Mouse (Mus musculus): ENCODE measurements at regions not wholly inside any gene's neighbourhood (a gene's known extent, or its start where the extent isn't known, plus 50 kb on each side); places are given as distances from the start of the nearest gene placed in this dataset.

GRCm38 (mm10) chr17:15180223-15180860, 139.0 kb upstream of the Gm3448 start:
- Histone ChIP-seq H3K9me3 (no peaks in the 10 kb centered on the region), H3K9ac (no peak overlapping the region), H3K27me3 (0 out of 2 replicates have a peak, but pooled peaks cover 5% of the 10 kb centered on the region), H3K4me3 (no peak overlapping the region), H3K27ac (no peak overlapping the region; the same call in 1 of the 2 replicates), H3K4me1 (replicated peaks) (peaks cover 43% of the 10 kb centered on the region), H3K36me3 (no peaks in the 10 kb centered on the region), H3K4me2 (no peak overlapping the region)
- 23% methylated on average over 10 of the region's 10 CpGs for WGBS
- ATAC-seq (ENCODE audit: low FRiP score): no peak

GRCm38 (mm10) chr17:15179411-15179951, 138.1 kb upstream of the Gm3448 start:
- ATAC-seq (ENCODE audit: low FRiP score): no peak
- Histone ChIP-seq H3K27ac (no peak overlapping the region), H3K4me2 (no peak overlapping the region), H3K27me3 (0 out of 2 replicates have a peak, but pooled peaks cover 5% of the 10 kb centered on the region), H3K36me3 (no peaks in the 10 kb centered on the region), H3K4me1 (replicated peaks) (peaks cover 37% of the 10 kb centered on the region), H3K9ac (no peak overlapping the region), H3K9me3 (no peaks in the 10 kb centered on the region), H3K4me3 (no peak overlapping the region)
- 48% methylated on average over 4 of the region's 4 CpGs for WGBS

GRCm38 (mm10) chr17:15177390-15177789, 136.1 kb upstream of the Gm3448 start:
- Histone ChIP-seq H3K4me1 (replicated peaks) (peaks cover 30% of the 10 kb centered on the region), H3K4me3 (no peak overlapping the region), H3K9me3 (no peaks in the 10 kb centered on the region), H3K36me3 (no peaks in the 10 kb centered on the region), H3K4me2 (no peak overlapping the region), H3K27ac (no peak overlapping the region), H3K9ac (no peak overlapping the region), H3K27me3 (0 out of 2 replicates have a peak, but pooled peaks cover 5% of the 10 kb centered on the region)
- ATAC-seq (ENCODE audit: low FRiP score): no peak
- 91% methylated on average over 3 of the region's 3 CpGs for WGBS

- Histone ChIP-seq H3K9ac (no peak overlapping the region), H3K27me3 (0 out of 2 replicates have a peak, but pooled peaks cover 8% of the 10 kb centered on the region), H3K4me3 (no peak overlapping the region), H3K36me3 (no peaks in the 10 kb centered on the region), H3K4me1 (replicated peaks) (peaks cover 2% of the 10 kb centered on the region), H3K27ac (no peak overlapping the region), H3K9me3 (no peaks in the 10 kb centered on the region), H3K4me2 (no peak overlapping the region)
- ATAC-seq (ENCODE audit: low FRiP score): no peak
- 53% methylated on average over 9 of the region's 9 CpGs for WGBS
Measured at GRCm38 (mm10) chr17:15174354-15174953, 133.1 kb upstream of the Gm3448 start.

GRCm38 (mm10) chr17:15167927-15168326, 126.6 kb upstream of the Gm3448 start:
- no peak for ATAC-seq (ENCODE audit: low FRiP score)
- H3K9me3 ChIP-seq: no peaks in the 10 kb centered on the region
- no peak overlapping the region for H3K4me2 ChIP-seq
- no peak overlapping the region for H3K9ac ChIP-seq
- 0 out of 2 replicates have a peak, but pooled peaks cover 3% of the 10 kb centered on the region for H3K27me3 ChIP-seq
- H3K4me1 ChIP-seq (replicated peaks): no peaks in the 10 kb centered on the region
- 92% methylated on average over 3 of the region's 3 CpGs for WGBS
- no peak overlapping the region for H3K27ac ChIP-seq
- H3K4me3 ChIP-seq: no peak overlapping the region
- H3K36me3 ChIP-seq: no peaks in the 10 kb centered on the region

- H3K4me2 ChIP-seq: no peak overlapping the region
- H3K36me3 ChIP-seq: no peaks in the 10 kb centered on the region
- no peak overlapping the region for H3K4me3 ChIP-seq
- WGBS: 86% methylated on average over 5 of the region's 5 CpGs
- no peaks in the 10 kb centered on the region for H3K27me3 ChIP-seq
- no peak for ATAC-seq (ENCODE audit: low FRiP score)
- no peaks in the 10 kb centered on the region for H3K9me3 ChIP-seq
- H3K9ac ChIP-seq: no peak overlapping the region
- H3K27ac ChIP-seq: no peak overlapping the region
- no peaks in the 10 kb centered on the region for H3K4me1 ChIP-seq (replicated peaks)
Measured at GRCm38 (mm10) chr17:15157693-15158333, 116.5 kb upstream of the Gm3448 start.

GRCm38 (mm10) chr17:15152996-15153735, 111.8 kb upstream of the Gm3448 start:
- no peaks in the 10 kb centered on the region for H3K9me3 ChIP-seq
- no peak overlapping the region for H3K9ac ChIP-seq
- ATAC-seq (ENCODE audit: low FRiP score): no peak
- 78% methylated on average over 7 of the region's 7 CpGs for WGBS
- H3K27ac ChIP-seq: no peak overlapping the region
- H3K4me3 ChIP-seq: no peak overlapping the region
- no peak overlapping the region for H3K4me2 ChIP-seq
- H3K4me1 ChIP-seq (replicated peaks): no peaks in the 10 kb centered on the region
- no peaks in the 10 kb centered on the region for H3K36me3 ChIP-seq
- H3K27me3 ChIP-seq: no peaks in the 10 kb centered on the region

GRCm38 (mm10) chr17:15152477-15152876, 111.1 kb upstream of the Gm3448 start:
- ATAC-seq (ENCODE audit: low FRiP score): no peak
- H3K27ac ChIP-seq: no peak overlapping the region
- H3K4me1 ChIP-seq (replicated peaks): no peaks in the 10 kb centered on the region
- no peak overlapping the region for H3K4me2 ChIP-seq
- no peaks in the 10 kb centered on the region for H3K9me3 ChIP-seq
- 78% methylated on average over 7 of the region's 7 CpGs for WGBS
- no peak overlapping the region for H3K4me3 ChIP-seq
- H3K27me3 ChIP-seq: no peaks in the 10 kb centered on the region
- no peaks in the 10 kb centered on the region for H3K36me3 ChIP-seq
- no peak overlapping the region for H3K9ac ChIP-seq

- Histone ChIP-seq H3K4me3 (no peak overlapping the region), H3K9me3 (no peaks in the 10 kb centered on the region), H3K4me2 (no peak overlapping the region), H3K4me1 (replicated peaks) (no peaks in the 10 kb centered on the region), H3K36me3 (no peaks in the 10 kb centered on the region), H3K27me3 (no peaks in the 10 kb centered on the region), H3K27ac (no peak overlapping the region), H3K9ac (no peak overlapping the region)
- WGBS: 89% methylated on average over 3 of the region's 3 CpGs
- no peak for ATAC-seq (ENCODE audit: low FRiP score)
Measured at GRCm38 (mm10) chr17:15151695-15152094, 110.4 kb upstream of the Gm3448 start.

- WGBS: 62% methylated on average over 7 of the region's 7 CpGs
- no peaks in the 10 kb centered on the region for H3K4me1 ChIP-seq (replicated peaks)
Measured at GRCm38 (mm10) chr17:15146607-15147006, 105.3 kb upstream of the Gm3448 start.

GRCm38 (mm10) chr17:15145191-15145968, 104.0 kb upstream of the Gm3448 start:
- ATAC-seq (ENCODE audit: low FRiP score): no peak
- 79% methylated on average over 14 of the region's 14 CpGs for WGBS
- no peak overlapping the region for H3K9ac ChIP-seq
- no peak overlapping the region for H3K4me3 ChIP-seq
- no peaks in the 10 kb centered on the region for H3K9me3 ChIP-seq
- H3K27ac ChIP-seq: no peak overlapping the region
- H3K4me1 ChIP-seq (replicated peaks): no peaks in the 10 kb centered on the region
- no peak overlapping the region for H3K4me2 ChIP-seq
- H3K27me3 ChIP-seq: no peaks in the 10 kb centered on the region
- no peaks in the 10 kb centered on the region for H3K36me3 ChIP-seq

More at GRCm38 (mm10) chr17:15146607-15147006, 105.3 kb upstream of the Gm3448 start:
- ATAC-seq (ENCODE audit: low FRiP score): no peak
- no peak overlapping the region for H3K4me3 ChIP-seq
- H3K27me3 ChIP-seq: no peaks in the 10 kb centered on the region
- no peaks in the 10 kb centered on the region for H3K36me3 ChIP-seq
- H3K9me3 ChIP-seq: no peaks in the 10 kb centered on the region
- H3K9ac ChIP-seq: no peak overlapping the region
- H3K27ac ChIP-seq: no peak overlapping the region
- no peak overlapping the region for H3K4me2 ChIP-seq
